Mouse (Mus musculus) lung, adult 2 months (tissue): Measurements from ENCODE around the gene Gm10160.

Experiments
- CTCF ChIP-seq: fragments of 200-500 bp; IDR thresholded peaks from 2 replicates; pipeline ENCODE4 v1.5.1; 2011; ENCODE audit warnings: mild to moderate bottlenecking, low read length, control low read depth; ENCODE audit not compliant: insufficient read depth
- POLR2A ChIP-seq: fragments of 200-500 bp; IDR thresholded peaks from 2 replicates; pipeline ENCODE4 v1.6.1; 2011; ENCODE audit warnings: low read depth, mild to moderate bottlenecking, control low read depth, low read length, borderline replicate concordance; ENCODE audit errors: extremely low read depth

DNA sequence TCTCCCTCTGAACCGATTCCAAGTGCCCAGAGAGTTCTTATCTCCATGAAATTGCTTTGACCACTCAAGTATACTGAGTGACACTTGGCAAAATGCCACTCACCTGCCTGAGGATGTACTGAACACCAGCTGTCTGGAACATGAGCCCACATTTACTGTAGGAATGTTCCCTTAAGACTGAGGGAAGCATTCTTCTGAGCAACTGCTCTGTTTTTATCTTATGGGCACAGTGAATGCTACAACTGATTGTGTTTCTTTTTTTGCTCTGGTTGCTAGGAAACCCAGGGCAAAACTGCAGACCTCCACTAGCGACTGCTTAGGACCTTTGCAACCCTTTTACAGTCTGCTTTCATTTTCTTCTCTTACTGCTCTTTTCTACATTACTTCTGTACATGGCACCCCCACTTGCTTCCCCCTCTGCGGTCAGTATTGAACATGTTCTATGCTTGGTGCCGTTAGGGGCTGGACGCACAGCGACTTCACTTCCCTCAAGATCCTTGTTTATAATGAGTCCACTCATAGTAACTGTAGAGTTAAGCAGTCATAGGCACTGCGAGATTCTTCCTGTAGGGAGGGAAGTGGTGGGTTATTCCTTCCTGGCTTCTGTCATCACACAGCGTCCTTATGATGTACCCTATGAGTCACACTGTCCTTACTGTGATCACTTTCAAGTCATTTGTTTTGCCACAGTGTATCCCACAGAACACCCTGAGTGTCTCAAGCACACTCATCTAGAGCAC, 856 bp downstream of the Gm10160 start:
- TF ChIP-seq POLR2A, result no peak
- no peak for TF ChIP-seq CTCF
